Mouse (Mus musculus) hindbrain, embryonic 14.5 days (tissue): ENCODE measurements around the gene Rxra. TPM values are rescaled to one million over a fixed set of nuclear protein-coding genes. Genes with fewer than 3 reads are reported as not detected.
A peak's percentile ranks its signal among the peaks of the same experiment; 100 is the strongest.

Experiments
- ATAC-seq: fragments of 200-750 bp; cut with Nextera tagmentation; 2 replicates; pipeline ENCODE4 v1.8.0; 2017; ENCODE audit warnings: moderate number of reproducible peaks, mild to moderate bottlenecking, moderate TSS enrichment, moderate library complexity; ENCODE audit not compliant: low FRiP score
- DNase-seq: peaks from one replicate; pipeline ENCODE4 v3.0.0-alpha.2; 2015; ENCODE audit warnings: low spot score
- H3K27ac ChIP-seq: fragments of 300-500 bp; sonication (generic); 2 replicates; pipeline ENCODE4 v1.5.1; 2014; ENCODE audit warnings: mild to moderate bottlenecking, moderate library complexity
- H3K27me3 ChIP-seq: fragments of 300-500 bp; sonication (generic); 2 replicates; pipeline ENCODE4 v1.6.1; 2014; ENCODE audit warnings: mild to moderate bottlenecking, low read length, mixed read lengths; ENCODE audit not compliant: control insufficient read depth, insufficient read depth
- H3K36me3 ChIP-seq: fragments of 300-500 bp; sonication (generic); replicated peaks from 2 replicates; pipeline ENCODE4 v1.6.1; 2014; ENCODE audit not compliant: control insufficient read depth, insufficient read depth
- H3K4me1 ChIP-seq: fragments of 300-500 bp; sonication (generic); replicated peaks from 2 replicates; pipeline ENCODE4 v1.6.1; 2014; ENCODE audit warnings: antibody characterized with exemption, low read length, mixed read lengths; ENCODE audit not compliant: control insufficient read depth, insufficient read depth
- H3K4me2 ChIP-seq: fragments of 300-500 bp; sonication (generic); replicated peaks from 2 replicates; pipeline ENCODE4 v1.6.1; 2014; ENCODE audit warnings: mild to moderate bottlenecking, moderate library complexity
- H3K4me3 ChIP-seq: fragments of 300-500 bp; sonication (generic); replicated peaks from 2 replicates; pipeline ENCODE4 v1.5.1; 2014; ENCODE audit warnings: mild to moderate bottlenecking, low read length
- H3K9ac ChIP-seq: fragments of 300-500 bp; sonication (generic); 2 replicates; pipeline ENCODE4 v1.6.1; 2014
- H3K9me3 ChIP-seq: fragments of 300-500 bp; sonication (generic); 2 replicates; pipeline ENCODE4 v1.6.1; 2016; ENCODE audit warnings: low read length; ENCODE audit not compliant: control insufficient read depth
- WGBS: fragments of 180-500 bp; shearing (Covaris S2); extraction: QIAGEN DNeasy Blood & Tissue Kit; methylation state at CpG from one replicate; pipeline ENCODE4 v1.1.7; 2014; 5-methylcytosine and 5-hydroxymethylcytosine counted together
- polyA plus RNA-seq: library from polyadenylated mRNA; unstranded; fragments of >200 nt; fragmentation: Nextera tagmentation; extraction: Ambion mirVana; gene quantifications from 2 replicates; pipeline ENCODE4 v1.2.1, GENCODE M21; 2014

The Rxra gene
- polyA plus RNA-seq, 1 experiment from 2014 or later, result 2.4 TPM

DNA sequence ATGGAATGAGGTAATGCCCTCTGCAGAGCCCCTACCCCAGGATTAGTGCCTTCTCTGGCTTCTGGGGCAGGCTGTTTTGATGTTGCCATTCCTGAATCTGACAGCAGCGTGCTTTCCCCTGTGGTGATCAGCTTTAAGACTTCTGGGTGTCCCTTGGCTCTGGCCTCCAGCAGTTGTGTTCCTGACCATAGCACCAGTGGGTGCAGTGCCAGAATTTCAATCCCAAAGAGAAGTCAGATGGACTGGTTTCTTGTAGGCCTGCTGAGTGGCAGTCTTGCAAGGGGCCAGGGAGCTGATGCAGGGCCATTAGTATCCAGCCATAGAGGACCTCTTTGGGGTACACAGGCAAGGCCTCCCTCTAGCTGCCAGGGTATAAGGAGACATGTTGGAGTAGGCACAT is 10.8 kb downstream of the Rxra start:
- 75% methylated on average over 1 of the region's 1 CpGs for WGBS
- no peak for ATAC-seq
- Histone ChIP-seq H3K4me1 (peaks cover 33% of the 10 kb centered on the region), H3K4me3 (no peak overlapping the region), H3K36me3 (no peaks in the 10 kb centered on the region), H3K9me3 (no peaks in the 10 kb centered on the region), H3K27me3 (no peaks in the 10 kb centered on the region), H3K27ac (no peak overlapping the region), H3K4me2 (no peak overlapping the region), H3K9ac (no peak overlapping the region)
- no peak for DNase-seq

DNA sequence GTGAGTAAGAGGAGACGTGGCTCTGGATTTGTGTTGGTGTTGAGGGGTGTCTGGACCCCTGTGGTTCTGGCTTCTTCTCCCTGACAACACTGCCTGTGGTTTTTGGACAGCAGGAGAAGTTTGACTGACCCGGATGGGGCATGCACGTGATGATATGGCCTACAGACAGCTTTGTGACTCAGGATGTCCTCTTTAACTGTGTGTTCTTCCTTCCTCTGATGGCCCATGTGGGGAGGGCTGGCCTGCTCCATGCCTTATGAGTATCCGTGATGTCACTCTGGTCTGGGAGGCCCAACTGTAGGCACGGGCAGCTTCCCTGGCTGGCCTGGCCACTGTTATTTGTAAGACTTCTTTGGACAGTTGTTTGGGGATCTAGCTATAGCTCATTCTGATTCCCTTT is 11.7 kb downstream of the Rxra start:
- H3K9me3 ChIP-seq, result no peaks in the 10 kb centered on the region
- DNase-seq (no peak), ATAC-seq (no peak)
- H3K4me1 ChIP-seq, result peaks cover 24% of the 10 kb centered on the region
- H3K4me3 ChIP-seq, result no peak overlapping the region
- no peak overlapping the region for H3K9ac ChIP-seq
- no peaks in the 10 kb centered on the region for H3K36me3 ChIP-seq
- H3K27me3 ChIP-seq, result no peaks in the 10 kb centered on the region
- no peak overlapping the region for H3K4me2 ChIP-seq
- no peak overlapping the region for H3K27ac ChIP-seq
- WGBS, result 76% methylated on average over 5 of the region's 5 CpGs

DNA sequence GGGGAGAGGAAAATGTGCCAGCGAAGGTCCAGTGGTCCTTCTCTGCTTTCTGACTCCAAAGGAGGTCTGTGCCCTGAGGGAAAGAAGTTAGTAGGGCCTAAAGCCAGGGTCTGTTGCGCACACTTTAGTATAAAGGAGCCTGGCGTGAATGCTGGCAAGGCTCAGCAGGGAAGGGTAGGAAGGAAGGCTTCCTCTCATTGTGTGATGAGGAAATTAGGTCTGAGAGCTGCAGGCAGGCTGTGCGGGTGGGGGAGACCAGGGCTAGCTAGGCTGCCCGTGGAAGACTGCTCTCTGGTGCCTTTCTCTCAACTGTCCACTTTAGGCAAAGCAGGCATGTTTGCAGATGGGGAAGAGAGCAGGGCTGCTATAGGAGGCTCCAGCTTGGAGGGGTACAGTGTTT is 14.5 kb downstream of the Rxra start:
- H3K36me3 ChIP-seq, result no peaks in the 10 kb centered on the region
- WGBS, result 26% methylated on average over 5 of the region's 5 CpGs
- H3K27ac ChIP-seq, result peak overlapping the region; percentile 21; the same call in 1 of the 2 replicates
- no peaks in the 10 kb centered on the region for H3K9me3 ChIP-seq
- no peak for DNase-seq
- no peak overlapping the region for H3K4me2 ChIP-seq
- ATAC-seq, result no peak
- H3K4me1 ChIP-seq, result peaks cover 15% of the 10 kb centered on the region; the same call in 1 of the 2 replicates
- no peak overlapping the region for H3K9ac ChIP-seq
- H3K27me3 ChIP-seq, result no peaks in the 10 kb centered on the region
- no peak overlapping the region for H3K4me3 ChIP-seq

DNA sequence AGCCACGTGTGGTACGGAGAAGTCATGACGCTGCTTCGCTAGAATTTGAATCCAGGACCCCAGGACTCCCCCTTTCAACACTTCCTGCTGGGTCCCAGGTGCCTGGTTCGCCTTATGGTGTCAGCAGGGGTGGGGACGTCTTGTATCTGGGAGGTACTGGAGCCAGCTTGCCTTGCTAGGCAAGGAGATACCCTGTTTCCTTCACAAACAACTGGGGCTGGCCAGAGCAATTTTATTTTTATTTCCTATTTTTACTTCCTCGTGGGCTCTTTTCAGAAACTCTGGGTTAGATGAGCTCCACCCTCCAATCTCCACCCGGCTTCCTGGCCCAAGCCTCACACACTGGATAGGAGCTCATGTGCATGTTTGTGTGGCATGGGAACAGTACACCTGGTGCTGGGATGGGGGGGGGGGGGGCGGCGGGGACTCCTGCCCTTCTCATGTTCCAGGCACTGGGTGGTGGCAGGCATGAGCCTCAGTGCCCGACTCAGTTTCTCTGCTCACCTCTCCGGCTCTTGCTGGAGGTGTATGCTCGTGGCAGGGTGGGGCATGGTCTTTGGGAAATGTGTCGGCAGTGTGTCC is 15.0 kb downstream of the Rxra start:
- Histone ChIP-seq H3K36me3 (no peaks in the 10 kb centered on the region), H3K27me3 (no peaks in the 10 kb centered on the region), H3K4me2 (no peak overlapping the region), H3K27ac (0 out of 2 replicates have a peak overlapping the region, but pooled peaks have one; percentile 21), H3K4me3 (no peak overlapping the region), H3K9me3 (no peaks in the 10 kb centered on the region), H3K9ac (no peak overlapping the region), H3K4me1 (peaks cover 15% of the 10 kb centered on the region; the same call in 1 of the 2 replicates)
- DNase-seq (no peak), ATAC-seq (no peak)
- 76% methylated on average over 14 of the region's 14 CpGs for WGBS

DNA sequence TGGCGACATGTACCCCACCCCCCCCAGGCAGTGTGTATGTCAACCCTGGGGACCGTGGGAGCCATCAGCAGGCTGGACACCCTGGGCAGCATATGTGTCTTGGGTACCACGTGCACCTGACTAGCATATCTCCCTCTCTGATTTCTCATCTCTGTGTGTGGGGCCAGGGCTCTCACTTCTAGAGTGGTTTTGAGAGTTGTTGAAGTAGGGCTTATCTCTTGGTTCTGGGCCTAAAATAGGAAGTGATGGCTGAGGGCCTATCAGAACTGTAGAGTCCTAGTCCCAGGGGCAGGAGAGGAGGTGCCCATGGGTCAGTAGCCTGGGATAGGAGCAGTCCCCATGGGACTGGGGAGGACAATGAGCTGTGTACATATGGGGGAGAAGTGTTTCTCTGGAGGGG is 16.4 kb downstream of the Rxra start:
- Histone ChIP-seq H3K36me3 (no peaks in the 10 kb centered on the region), H3K4me1 (peaks cover 15% of the 10 kb centered on the region; the same call in 1 of the 2 replicates), H3K4me2 (no peak overlapping the region), H3K4me3 (no peak overlapping the region), H3K9ac (no peak overlapping the region), H3K9me3 (no peaks in the 10 kb centered on the region), H3K27ac (no peak overlapping the region), H3K27me3 (no peaks in the 10 kb centered on the region)
- ATAC-seq, result no peak
- WGBS, result 83% methylated on average over 3 of the region's 3 CpGs
- no peak for DNase-seq

DNA sequence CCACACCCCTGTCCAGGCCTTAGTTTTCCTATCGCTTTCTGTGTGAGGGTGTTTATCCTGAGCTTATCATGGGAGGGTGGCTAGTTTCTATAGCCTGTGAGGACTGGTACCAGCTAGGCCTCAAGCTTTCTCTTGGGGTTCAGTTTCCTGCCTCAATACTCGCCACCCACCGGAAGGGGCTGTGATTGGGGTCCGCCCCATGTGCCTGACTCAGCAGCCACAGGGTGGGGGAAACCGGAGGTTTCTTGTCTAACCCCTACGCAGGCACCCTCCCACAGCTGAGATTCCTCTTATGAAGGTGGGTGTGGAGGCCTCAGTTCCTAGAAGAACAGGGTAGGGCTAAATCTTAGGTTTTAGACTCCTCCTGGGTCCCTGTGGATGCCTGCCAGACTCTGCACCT is 17.4 kb downstream of the Rxra start:
- Histone ChIP-seq H3K4me1 (peaks cover 23% of the 10 kb centered on the region), H3K27me3 (no peaks in the 10 kb centered on the region)

DNA sequence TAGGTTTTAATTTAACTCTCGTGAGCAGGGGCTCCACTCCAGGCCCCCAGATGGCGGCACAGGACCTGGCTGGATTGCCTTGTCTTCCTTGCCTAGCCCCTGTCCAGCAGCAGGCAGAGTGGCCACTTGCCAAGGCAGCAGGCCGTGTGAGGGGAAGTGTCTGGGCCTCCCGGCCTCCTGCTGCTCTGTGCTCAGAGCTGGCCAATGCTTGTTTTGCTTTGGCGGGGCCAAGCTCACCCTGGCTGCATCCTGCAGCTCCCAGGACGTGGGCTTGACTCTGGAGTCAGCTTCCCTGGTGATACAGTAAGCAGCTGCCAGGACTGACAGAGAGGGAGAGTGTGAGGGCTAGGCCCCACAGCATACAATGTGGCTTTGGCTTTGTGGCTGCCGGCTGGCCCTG is 23.3 kb downstream of the Rxra start:
- no peaks in the 10 kb centered on the region for H3K9me3 ChIP-seq
- no peak overlapping the region for H3K4me3 ChIP-seq
- peaks cover 39% of the 10 kb centered on the region for H3K4me1 ChIP-seq
- H3K4me2 ChIP-seq, result no peak overlapping the region; the same call in 1 of the 2 replicates
- WGBS, result 6% methylated on average over 7 of the region's 7 CpGs
- ATAC-seq (peak; percentile 75; the same call in 1 of the 2 replicates), DNase-seq (peak; percentile 66)
- no peaks in the 10 kb centered on the region for H3K27me3 ChIP-seq
- peak overlapping the region; percentile 43 for H3K27ac ChIP-seq
- no peaks in the 10 kb centered on the region for H3K36me3 ChIP-seq
- H3K9ac ChIP-seq, result no peak overlapping the region

More for the DNA sequence above, 17.4 kb downstream of the Rxra start:
- Histone ChIP-seq H3K4me2 (no peak overlapping the region), H3K27ac (no peak overlapping the region), H3K36me3 (no peaks in the 10 kb centered on the region), H3K4me3 (no peak overlapping the region), H3K9me3 (no peaks in the 10 kb centered on the region), H3K9ac (no peak overlapping the region)
- DNase-seq, result no peak
- no peak for ATAC-seq
- WGBS, result 94% methylated on average over 6 of the region's 6 CpGs

DNA sequence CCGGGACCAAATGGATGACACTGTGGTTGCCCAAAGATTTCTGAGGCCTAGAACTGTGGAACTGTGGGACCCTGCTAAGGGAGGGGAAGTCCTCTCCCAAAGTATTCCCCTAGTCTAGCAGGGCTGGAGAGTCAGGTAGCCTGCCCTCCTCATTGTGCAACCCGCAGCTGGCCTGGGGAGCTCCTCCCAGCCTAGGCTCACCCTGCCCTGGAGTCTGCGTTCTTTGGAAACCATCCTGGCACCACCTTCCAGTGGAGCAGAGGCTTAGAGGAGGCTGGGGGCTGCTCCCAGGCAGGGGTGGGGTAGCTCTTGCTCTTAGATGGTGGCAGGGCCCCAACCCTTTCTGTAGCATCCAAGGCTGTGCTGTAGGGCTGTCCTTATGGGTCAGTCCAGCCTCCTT is 26.0 kb downstream of the Rxra start:
- no peak for DNase-seq
- WGBS, result 50% methylated on average over 3 of the region's 3 CpGs
- no peak overlapping the region for H3K9ac ChIP-seq

DNA sequence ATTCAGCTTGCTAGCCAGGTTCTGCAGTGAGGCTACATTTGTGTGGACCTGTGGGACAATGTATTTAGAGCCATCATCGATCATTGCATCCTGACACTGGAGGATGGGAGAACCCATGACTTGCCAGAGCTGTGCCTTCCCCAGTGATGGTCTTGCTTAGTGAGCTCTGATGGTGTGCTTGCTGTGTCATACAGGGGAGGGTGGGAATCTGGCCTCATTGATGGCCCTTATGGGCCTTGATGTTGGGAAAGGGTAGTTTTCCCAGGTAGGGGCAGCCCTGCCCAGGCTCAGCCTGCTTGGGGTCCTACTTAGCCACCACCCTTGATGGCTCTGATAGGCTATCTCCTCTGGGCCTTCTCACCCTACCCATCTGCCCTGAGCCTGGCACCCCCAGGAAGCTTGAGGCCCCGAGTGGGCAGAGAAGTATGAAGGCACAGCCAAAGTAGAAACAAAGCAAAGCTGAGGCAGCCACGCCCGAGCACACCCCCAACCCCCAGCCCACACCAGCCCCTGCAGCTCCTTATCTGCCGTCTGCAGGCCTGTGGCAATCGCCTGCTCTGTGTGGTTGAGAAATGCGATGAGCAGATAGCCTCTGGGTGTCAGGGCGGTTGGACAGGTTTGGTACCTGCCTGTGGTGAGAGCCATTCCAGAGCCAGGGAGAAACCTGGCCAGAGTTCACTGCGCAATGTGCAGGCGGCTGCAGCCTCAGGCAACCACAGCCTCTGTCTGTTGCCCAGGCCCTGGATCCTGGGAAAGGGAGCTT is 26.8 kb downstream of the Rxra start:
- H3K4me2 ChIP-seq, result no peak overlapping the region
- no peak overlapping the region for H3K27ac ChIP-seq
- H3K4me1 ChIP-seq, result peaks cover 39% of the 10 kb centered on the region
- H3K4me3 ChIP-seq, result no peak overlapping the region
- no peaks in the 10 kb centered on the region for H3K9me3 ChIP-seq
- no peaks in the 10 kb centered on the region for H3K36me3 ChIP-seq
- WGBS, result 81% methylated on average over 10 of the region's 10 CpGs
- H3K27me3 ChIP-seq, result no peaks in the 10 kb centered on the region
- H3K9ac ChIP-seq, result no peak overlapping the region
- no peak for DNase-seq
- no peak for ATAC-seq

More for the DNA sequence above, 26.0 kb downstream of the Rxra start:
- no peaks in the 10 kb centered on the region for H3K9me3 ChIP-seq
- H3K27me3 ChIP-seq, result no peaks in the 10 kb centered on the region
- peaks cover 41% of the 10 kb centered on the region for H3K4me1 ChIP-seq
- no peak overlapping the region for H3K4me3 ChIP-seq
- no peaks in the 10 kb centered on the region for H3K36me3 ChIP-seq
- no peak overlapping the region for H3K27ac ChIP-seq
- ATAC-seq, result no peak
- H3K4me2 ChIP-seq, result no peak overlapping the region
